Mouse (Mus musculus) A20 (cell line): Measurements from ENCODE around the gene Trim67.
"Not testable (repeated sequence)": the region's sequence is repeated elsewhere in the genome, so short reads cannot be mapped to it uniquely, and the experiment has no call there.

ENCODE experiments used
- DNase-seq: peaks from one replicate; pipeline ENCODE4 v3.0.0-alpha.2; 2011; ENCODE audit warnings: low read depth, low spot score

Trim67 gene

GRCm38 (mm10) chr8:124831531-124831930, 38.6 kb downstream of the Trim67 start:
- DNase-seq: no peak

- no peak for DNase-seq
These were observed 39.0 kb downstream of the Trim67 start for GRCm38 (mm10) chr8:124831941-124832340.

DNA sequence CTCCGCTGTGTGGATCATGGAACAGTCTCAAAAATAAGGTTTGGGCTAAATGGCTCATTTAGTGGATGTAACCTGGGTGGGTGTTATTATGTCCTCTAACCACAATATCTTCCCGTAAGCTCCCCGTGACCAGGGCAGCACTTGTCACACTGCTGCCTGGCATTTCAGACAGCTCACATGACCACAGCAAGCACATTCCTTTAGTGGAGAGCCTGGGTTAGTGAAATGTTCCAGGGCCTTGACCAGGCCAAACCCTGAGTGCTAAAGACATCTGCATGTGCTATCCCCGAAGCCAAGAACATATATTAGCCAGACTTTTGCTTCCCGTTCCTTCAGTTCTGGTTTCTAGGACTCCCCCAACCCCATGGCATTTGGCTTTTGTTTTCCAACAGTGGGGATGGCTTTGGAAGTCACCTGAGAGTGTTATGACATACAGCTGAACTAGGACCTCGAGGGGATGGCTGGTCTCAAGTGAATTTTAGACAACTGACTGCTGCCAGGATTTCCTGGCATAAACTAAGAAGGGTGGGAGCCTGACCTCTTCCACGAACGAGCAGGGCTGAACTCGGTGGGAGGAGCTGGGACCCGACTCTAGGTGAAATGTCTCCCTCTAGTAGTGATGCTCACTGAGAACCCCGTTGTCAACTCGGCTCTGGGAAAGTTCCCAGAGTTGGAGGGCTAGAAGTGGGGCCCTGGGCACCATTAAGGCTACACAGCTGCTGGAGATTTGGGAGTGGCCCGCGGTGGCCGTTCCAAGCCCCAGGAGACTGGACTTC, 40.7 kb downstream of the Trim67 start:
- DNase-seq: no peak

DNA sequence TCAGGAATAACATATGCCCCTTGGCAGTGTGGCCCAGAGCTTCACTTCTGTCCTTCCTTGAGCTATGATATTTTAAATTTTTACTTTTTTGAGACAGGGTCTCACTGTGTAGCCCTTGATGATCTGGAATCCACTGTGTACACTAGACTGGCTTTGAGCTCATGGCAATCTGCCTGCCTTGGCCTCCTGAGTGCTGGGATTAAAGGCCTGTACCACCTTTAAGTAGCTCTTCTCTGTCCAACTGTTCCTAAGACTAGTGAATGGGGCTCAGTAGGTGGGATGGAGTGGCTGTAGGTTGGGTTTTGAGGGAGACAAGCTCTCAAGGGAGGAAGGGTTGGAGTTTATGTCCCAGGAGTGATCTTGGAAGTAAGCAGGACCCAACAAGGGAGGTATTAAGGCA, 43.0 kb downstream of the Trim67 start:
- DNase-seq: no peak

DNA sequence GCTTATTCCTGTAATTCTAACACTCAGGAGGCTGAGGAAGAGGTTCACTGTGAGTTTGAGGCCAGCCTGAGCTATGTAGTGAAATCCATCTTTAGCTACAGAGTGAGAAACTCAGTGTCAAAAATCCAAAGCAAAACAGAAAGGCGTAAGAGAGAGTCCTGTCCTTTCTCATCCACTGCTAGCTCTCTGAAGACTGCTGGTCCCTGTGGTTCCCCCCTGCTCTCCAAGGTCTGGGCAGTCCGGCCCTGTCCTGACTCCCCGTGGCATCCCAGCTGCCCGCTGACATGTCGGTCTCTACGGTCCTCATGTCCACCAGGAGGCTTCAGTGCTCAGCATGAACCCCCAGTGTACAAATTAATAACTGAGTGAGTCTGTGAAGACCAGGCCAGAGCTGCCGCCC, 43.4 kb downstream of the Trim67 start:
- DNase-seq: no peak

DNA sequence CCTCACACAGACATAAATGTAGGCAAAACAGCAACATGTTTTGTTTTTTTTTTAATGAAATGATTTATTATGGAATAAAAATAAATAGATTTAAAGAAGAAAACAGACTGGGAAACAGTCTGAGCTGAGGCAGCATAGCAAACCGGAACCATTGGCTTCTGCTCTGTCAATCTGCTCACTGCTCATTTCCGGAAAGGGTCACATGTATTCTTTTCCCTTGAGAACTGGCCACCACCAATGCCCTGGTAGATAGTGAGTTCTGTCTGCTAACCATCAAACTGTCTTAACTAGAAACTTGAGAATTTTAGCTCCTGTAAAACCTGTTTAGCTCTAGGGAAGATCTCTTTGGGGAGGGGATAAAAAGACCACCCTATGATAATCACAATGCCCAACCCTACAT, 44.0 kb downstream of the Trim67 start:
- no peak for DNase-seq

DNA sequence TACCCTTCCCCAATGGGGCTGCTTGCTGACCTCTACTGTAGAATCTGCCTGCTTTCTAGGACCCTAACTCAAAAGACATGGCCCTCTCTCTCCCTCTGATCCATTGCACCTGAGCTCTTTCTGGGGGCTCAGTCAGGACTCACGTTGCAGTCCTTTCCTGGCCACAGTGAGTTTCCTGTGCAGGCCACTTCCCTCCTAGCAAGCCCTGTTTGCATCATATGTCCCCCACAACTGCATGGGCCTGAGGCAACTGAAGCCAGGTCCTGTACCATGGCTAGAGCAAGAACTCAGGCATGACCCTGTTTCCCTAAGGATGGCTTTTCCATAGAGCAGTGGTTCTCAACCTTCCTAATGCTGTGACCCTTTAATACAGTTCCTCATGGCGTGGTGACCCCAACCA, 45.1 kb downstream of the Trim67 start:
- DNase-seq: no peak

GRCm38 (mm10) chr8:124839371-124839770, 46.5 kb downstream of the Trim67 start:
- DNase-seq: no peak

DNA sequence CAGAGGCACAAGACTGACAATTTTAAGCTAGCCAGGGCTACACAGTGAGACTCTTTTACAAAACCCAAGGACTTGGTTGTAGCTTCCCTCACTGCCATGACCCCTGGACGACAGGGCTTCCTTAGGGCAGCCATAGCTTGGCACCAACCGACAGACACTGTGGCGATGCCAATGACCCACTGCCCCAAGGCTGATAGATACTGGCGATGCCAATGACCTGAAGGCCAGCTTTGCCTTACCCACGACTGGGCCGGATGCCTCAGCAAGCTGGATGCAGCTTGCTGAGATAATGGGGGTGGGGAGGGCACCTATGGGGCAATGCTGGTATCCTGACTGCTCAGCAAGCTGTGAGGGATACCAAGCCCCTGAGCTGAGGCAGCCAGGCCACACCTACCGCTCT, 48.0 kb downstream of the Trim67 start:
- no peak for DNase-seq

DNA sequence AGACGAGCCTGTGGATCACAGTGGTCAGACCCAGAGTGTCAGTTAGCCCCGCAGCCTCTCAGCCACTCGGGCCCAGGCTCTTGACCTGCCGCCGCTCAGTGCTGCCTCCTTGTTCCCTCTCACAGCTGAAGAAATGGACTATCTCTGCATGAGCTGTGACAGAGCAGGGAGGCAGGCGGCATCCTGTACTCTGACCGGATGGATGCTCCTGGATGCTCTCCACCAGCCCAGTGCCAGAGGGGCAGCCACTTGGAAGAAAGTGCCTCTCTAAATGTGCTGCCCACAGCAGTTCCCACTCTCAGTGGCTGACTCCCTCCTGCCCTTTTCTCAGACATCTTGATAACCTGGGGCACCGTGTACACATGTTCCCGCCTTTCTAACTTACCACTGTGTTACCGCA, 48.9 kb downstream of the Trim67 start:
- no peak for DNase-seq

GRCm38 (mm10) chr8:124842929-124843328, 50.0 kb downstream of the Trim67 start:
- not testable (repeated sequence) for DNase-seq

DNA sequence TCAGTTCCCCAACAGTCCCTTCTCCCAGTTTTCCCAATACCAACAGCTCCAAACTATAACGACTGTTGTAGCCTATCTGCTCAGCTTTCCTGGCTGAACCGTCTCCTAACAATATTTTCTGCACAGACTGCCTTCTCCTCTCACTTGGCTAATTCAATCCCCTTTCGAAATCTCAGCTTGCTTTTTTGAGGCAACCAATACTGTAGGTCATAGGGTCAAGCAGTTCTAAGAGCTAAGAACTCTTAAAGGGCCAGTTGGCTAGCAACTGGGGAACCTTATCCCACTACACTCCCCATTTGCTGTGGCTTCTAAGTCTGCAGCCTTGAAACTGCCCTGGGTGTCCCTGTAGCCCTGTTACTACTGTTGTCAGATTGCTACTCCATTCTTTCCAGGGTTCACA, 52.2 kb downstream of the Trim67 start:
- DNase-seq: no peak

GRCm38 (mm10) chr8:124845573-124845972, 52.7 kb downstream of the Trim67 start:
- no peak for DNase-seq

DNA sequence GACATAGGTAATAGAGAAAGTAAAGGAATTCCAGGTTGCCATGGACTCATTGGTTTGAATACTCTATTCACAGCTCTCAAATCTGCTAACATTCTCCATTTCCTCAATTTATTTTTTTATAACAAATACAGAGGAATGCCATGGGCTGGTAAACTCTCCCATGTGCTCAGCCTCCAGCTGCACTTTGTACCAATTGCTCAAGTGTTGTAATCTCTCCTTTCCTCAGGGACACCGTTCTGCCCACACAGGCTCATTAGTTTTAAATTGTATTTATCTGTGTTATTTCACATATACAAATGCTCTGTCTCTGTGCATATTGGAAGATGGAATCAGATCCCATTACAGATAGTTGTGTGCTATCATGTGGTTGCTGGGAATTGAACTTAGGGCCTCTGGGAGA, 60.6 kb downstream of the Trim67 start:
- no peak for DNase-seq

GRCm38 (mm10) chr8:124859466-124859865, 66.6 kb downstream of the Trim67 start:
- DNase-seq: peak; percentile 34

- no peak for DNase-seq
These were observed 67.3 kb downstream of the Trim67 start for GRCm38 (mm10) chr8:124860188-124860587.

DNA sequence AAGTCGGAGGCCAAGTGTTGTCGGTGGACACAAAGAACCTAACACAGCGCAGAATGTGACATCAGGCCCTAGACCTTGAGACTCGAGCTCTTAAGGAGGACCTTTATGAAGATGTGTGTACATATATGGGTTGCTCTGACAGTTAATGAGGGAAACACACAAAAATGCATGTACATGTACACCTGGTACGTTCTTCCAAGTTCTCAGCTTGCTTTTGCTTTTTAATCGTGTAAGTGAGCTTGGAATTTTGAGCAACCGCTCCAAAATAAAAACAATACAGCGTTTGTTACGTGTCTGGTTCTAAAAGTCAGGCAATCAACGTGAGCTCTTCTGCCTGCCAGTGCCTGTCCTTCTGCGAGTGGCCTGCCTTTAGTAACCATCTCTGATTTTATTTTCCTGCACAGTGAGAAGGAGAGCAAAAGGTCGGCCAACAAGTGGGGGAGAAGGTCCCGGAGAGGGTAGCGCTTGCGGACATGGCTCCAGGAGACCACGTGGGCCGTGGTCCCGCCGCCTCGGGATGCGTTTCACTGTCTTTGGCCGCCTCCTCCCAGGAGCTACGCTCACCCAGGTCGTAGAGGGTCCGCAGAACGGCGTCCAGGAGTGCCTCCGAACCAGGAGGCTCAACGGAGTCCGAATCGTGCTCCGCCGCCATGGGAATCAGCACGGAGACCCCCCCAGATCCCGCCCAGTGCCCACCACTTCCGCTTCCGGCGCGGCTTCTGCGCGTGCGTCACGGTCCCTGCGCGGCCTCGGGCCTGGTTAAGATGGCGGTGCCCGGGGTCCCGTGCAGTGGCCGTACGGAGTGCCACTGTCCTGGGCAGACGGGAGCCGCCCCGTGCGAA, 69.7 kb downstream of the Trim67 start, which contains the start of the genes Gnpat and 2810004N23Rik:
Gnpat (plus strand) TSS at position 713 of the 842 bp plus-strand sequence.
2810004N23Rik (minus strand) TSS at position 800 of the 842 bp plus-strand sequence.
- DNase-seq: peak; percentile 95

DNA sequence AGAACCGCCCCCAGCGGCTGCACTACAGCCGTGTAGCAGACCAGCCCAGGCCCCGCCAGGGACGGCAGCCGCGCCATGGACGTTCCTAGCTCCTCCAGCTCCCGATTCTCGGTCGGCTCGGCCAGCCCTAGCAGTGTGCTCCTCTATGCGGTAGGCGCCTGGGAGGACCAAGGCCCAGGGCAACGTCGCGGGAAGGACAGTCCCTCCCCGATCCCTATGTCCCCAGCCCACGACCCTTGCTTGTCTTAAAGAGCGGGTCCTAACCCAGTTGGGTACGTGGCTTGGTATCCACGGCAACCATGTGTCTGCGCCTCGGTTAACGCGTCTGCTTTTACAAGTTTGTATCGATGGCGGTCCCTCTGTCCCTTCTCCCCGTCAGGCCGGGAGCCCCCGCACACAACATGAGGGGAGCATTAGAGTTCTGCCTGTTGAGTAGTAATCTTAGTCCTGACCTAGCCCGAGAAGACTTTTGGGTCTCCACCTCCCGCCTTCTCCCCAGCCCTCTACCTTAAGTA, 70.3 kb downstream of the Trim67 start:
- DNase-seq: no peak

- peak; percentile 62 for DNase-seq
These were observed 70.8 kb downstream of the Trim67 start for GRCm38 (mm10) chr8:124863729-124864128.

- DNase-seq: no peak
These were observed 73.8 kb downstream of the Trim67 start for GRCm38 (mm10) chr8:124866669-124867068.

DNA sequence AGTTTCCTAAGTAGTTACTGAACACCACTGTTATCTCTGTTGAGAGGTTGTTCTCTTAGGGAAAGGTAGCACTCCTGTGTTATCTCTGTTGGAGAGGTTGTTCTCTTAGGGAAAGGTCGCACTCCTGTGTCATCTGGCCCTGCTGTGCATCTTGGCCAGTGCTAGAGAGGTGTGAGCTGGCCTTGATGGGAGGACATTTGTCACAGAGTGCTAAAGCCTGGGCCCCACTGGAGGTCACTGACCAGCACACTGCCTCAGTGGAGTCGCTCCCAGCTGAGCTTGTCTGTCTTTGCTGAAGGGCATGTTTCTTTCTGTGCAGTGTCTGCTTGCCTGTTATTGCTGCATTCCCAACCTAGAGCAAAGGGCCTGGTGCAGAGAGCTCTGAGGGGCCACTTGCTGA, 74.2 kb downstream of the Trim67 start:
- DNase-seq: no peak

DNA sequence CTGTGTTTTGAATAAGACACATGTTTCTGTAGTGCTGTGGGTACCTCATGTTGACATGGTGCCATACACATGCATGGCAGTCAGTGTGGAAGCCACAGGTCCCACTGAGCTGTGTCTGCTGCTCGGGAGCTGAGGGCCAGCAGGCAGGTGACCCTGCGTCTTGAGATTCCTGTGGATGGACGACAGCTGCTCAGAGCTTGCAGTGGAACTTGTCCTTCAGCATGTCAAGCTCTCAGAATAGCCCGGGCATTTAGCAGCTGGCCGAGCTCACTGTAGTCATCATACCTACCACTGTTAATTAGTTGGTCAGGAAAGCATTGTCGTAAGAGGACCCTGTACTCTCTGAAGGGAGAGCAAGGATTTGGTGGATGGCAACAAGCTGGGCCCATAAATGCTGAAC, 76.8 kb downstream of the Trim67 start:
- DNase-seq: no peak
